Comparison of ENCODE assay signal across 8 mouse cellular contexts in genomic region chr15:9073067-9073608, GRCm38 (mm10). TPM values are rescaled to one million over a fixed set of nuclear protein-coding genes. Genes with fewer than 3 reads are reported as not detected.
DNase-seq lines count a peak whose midpoint lies in the region; ATAC-seq and TF ChIP-seq lines count a peak whose summit lies in the region.

No protein-coding gene starts in this region.

- intact Hi-C loops in gastrocnemius, postnatal 36 days (cut with DNase I) = no loop called here

- no peak for ATAC-seq in heart, embryonic 11.5 days (replicated peaks; ENCODE audit: insufficient number of reproducible peaks, low FRiP score, low TSS enrichment)
- ATAC-seq in G1E (ENCODE audit: extremely low read depth, insufficient number of reproducible peaks, low FRiP score, poor library complexity, severe bottlenecking) = no peak
- no peak for ATAC-seq in forebrain, embryonic 16.5 days
- no peak for ATAC-seq in liver, embryonic 14.5 days (ENCODE audit: insufficient read depth)

- H3K4me1 ChIP-seq in heart, embryonic 11.5 days (ENCODE audit: control insufficient read depth, insufficient read depth, low read length) = peaks cover 34% of the 10 kb centered on the region
- peaks cover 58% of the 10 kb centered on the region for H3K4me1 ChIP-seq in G1E (ENCODE audit: insufficient read depth, low read depth, low read length)
- H3K4me1 ChIP-seq in forebrain, embryonic 16.5 days (replicated peaks; ENCODE audit: control insufficient read depth, insufficient read depth, low read length) = peaks cover 24% of the 10 kb centered on the region
- peaks cover 37 to 48% of the 10 kb centered on the region in 2 experiments for H3K4me1 ChIP-seq in liver, embryonic 14.5 days (replicated peaks; ENCODE audit: control insufficient read depth in 2 of 2, insufficient read depth in 2 of 2, low read length in 1 of 2)

- peak overlapping the region; percentile 98 for H3K9ac ChIP-seq in heart, embryonic 11.5 days (ENCODE audit: low read depth, low read length)
- no peak overlapping the region for H3K9ac ChIP-seq in forebrain, embryonic 16.5 days (replicated peaks; ENCODE audit: low read depth, low read length)
- H3K9ac ChIP-seq in liver, embryonic 14.5 days (replicated peaks) = peak overlapping the region; percentile 96

- peak overlapping the region; percentile 95 for H3K27ac ChIP-seq in heart, embryonic 11.5 days (ENCODE audit: low read depth, low read length)
- H3K27ac ChIP-seq in forebrain, embryonic 16.5 days (ENCODE audit: low read length) = no peak overlapping the region
- H3K27ac ChIP-seq in liver, embryonic 14.5 days = peak overlapping the region; percentile 96

- H3K9me3 ChIP-seq in heart, embryonic 11.5 days (replicated peaks; ENCODE audit: control insufficient read depth, low read length) = no peaks in the 10 kb centered on the region
- H3K9me3 ChIP-seq in G1E (replicated peaks) = no peaks in the 10 kb centered on the region
- H3K9me3 ChIP-seq in forebrain, embryonic 16.5 days (ENCODE audit: control insufficient read depth, low read length) = no peaks in the 10 kb centered on the region
- H3K9me3 ChIP-seq in liver, embryonic 14.5 days (ENCODE audit: control insufficient read depth, low read length) = no peaks in the 10 kb centered on the region

- no peak for DNase-seq in heart, adult 11 months
- no peak for DNase-seq in G1E (ENCODE audit: low spot score)
- no peak for DNase-seq in liver, embryonic 14.5 days (ENCODE audit: low read depth in 3 of 3, low spot score in 3 of 3)
- no peak for DNase-seq in urinary bladder, adult 2 months (ENCODE audit: low spot score)
- DNase-seq in right cerebral cortex, adult 18-20 months = no peak
- no peak for DNase-seq in gastrocnemius, postnatal 36 days

- no peak for TF ChIP-seq EP300 in liver, embryonic 14.5 days (IDR thresholded peaks at IDR 0.05; ENCODE audit: low read depth)

- H3K36me3 ChIP-seq in heart, embryonic 11.5 days (ENCODE audit: control insufficient read depth, insufficient read depth, low read length) = no peaks in the 10 kb centered on the region
- peaks cover 25% of the 10 kb centered on the region for H3K36me3 ChIP-seq in G1E (replicated peaks)
- H3K36me3 ChIP-seq in forebrain, embryonic 16.5 days (ENCODE audit: control insufficient read depth, insufficient read depth) = no peaks in the 10 kb centered on the region
- H3K36me3 ChIP-seq in liver, embryonic 14.5 days (replicated peaks; ENCODE audit: control insufficient read depth, insufficient read depth, low read depth) = peaks cover 22% of the 10 kb centered on the region

- no peak for TF ChIP-seq CTCF in G1E (IDR thresholded peaks at IDR 0.05; ENCODE audit: low read depth, low read length)
- TF ChIP-seq CTCF in liver, embryonic 14.5 days (IDR thresholded peaks at IDR 0.05; ENCODE audit: low read depth) = no peak

- peak overlapping the region; percentile 96 for H3K4me3 ChIP-seq in heart, embryonic 11.5 days (ENCODE audit: low read depth, low read length)
- peak overlapping the region; percentile 96 for H3K4me3 ChIP-seq in G1E (ENCODE audit: low read depth, low read length)
- peak overlapping the region; percentile 97 for H3K4me3 ChIP-seq in forebrain, embryonic 16.5 days (replicated peaks; ENCODE audit: low read length)
- peak overlapping the region; percentile 81 to 90 for H3K4me3 ChIP-seq in liver, embryonic 14.5 days (ENCODE audit: insufficient read depth in 1 of 2, low read depth in 2 of 2, low read length in 2 of 2)

- no peaks in the 10 kb centered on the region for H3K27me3 ChIP-seq in heart, embryonic 11.5 days (ENCODE audit: control insufficient read depth, insufficient read depth, low read length)
- H3K27me3 ChIP-seq in G1E (ENCODE audit: insufficient read depth, low read length) = no peaks in the 10 kb centered on the region
- no peaks in the 10 kb centered on the region for H3K27me3 ChIP-seq in forebrain, embryonic 16.5 days (replicated peaks; ENCODE audit: control insufficient read depth, insufficient read depth, low read length)
- no peaks in the 10 kb centered on the region for H3K27me3 ChIP-seq in liver, embryonic 14.5 days (ENCODE audit: control insufficient read depth, insufficient read depth, low read length)

- WGBS in heart, embryonic 11.5 days (ENCODE audit: insufficient replicate concordance) = 19% methylated on average over 12 of the region's 12 CpGs
- WGBS in forebrain, embryonic 16.5 days = 57% methylated on average over 12 of the region's 12 CpGs
- WGBS in liver, embryonic 14.5 days (ENCODE audit: insufficient replicate concordance) = 5% methylated on average over 12 of the region's 12 CpGs

- peak overlapping the region; percentile 75 for H3K4me2 ChIP-seq in heart, embryonic 11.5 days
- peak overlapping the region; percentile 89 for H3K4me2 ChIP-seq in forebrain, embryonic 16.5 days (ENCODE audit: low read length)
- peak overlapping the region; percentile 95 for H3K4me2 ChIP-seq in liver, embryonic 14.5 days (ENCODE audit: low read depth)

RNA-seq across cellular contexts. Expression of gene Nadk2, which starts 2.1 kb away (rescaled TPM):
- polyA plus RNA-seq in heart, embryonic 11.5 days (2014; fragmentation: Nextera tagmentation; extraction: Ambion mirVana) = 57.1 and 65.3 TPM in 2 replicates
- total RNA-seq in G1E (2014; fragmentation: Nextera tagmentation) (222 and 250 TPM in 2 replicates), G1E (2017) (218 and 235 TPM in 2 replicates)
- polyA plus RNA-seq in G1E (2012) = 130 and 143 TPM in 2 replicates
- 22.7 and 26.1 TPM in 2 replicates for polyA plus RNA-seq in forebrain, embryonic 16.5 days (2015; fragmentation: Nextera tagmentation; extraction: Ambion mirVana)
- polyA plus RNA-seq in liver, embryonic 14.5 days (2012; rRNA removed) = 53.8 and 96.0 TPM in 2 replicates
- 113 and 125 TPM in 2 replicates for polyA plus RNA-seq in liver, embryonic 14.5 days (2014; fragmentation: Nextera tagmentation; extraction: Ambion mirVana)
- 16.1 and 17.6 TPM in 2 replicates for polyA plus RNA-seq in urinary bladder, adult 2 months (2012; rRNA removed)
- 10 to 100 TPM; 28.4 to 37.8 TPM for total RNA-seq in gastrocnemius, postnatal 36 days (2021)
